Mouse (Mus musculus): ENCODE data around the gene Gm16513. TPM values are rescaled to one million over a fixed set of nuclear protein-coding genes. Genes with fewer than 3 reads are reported as not detected.

Gm16513 gene
- polyA plus RNA-seq (2012; rRNA removed): not detected in 2 replicates

DNA sequence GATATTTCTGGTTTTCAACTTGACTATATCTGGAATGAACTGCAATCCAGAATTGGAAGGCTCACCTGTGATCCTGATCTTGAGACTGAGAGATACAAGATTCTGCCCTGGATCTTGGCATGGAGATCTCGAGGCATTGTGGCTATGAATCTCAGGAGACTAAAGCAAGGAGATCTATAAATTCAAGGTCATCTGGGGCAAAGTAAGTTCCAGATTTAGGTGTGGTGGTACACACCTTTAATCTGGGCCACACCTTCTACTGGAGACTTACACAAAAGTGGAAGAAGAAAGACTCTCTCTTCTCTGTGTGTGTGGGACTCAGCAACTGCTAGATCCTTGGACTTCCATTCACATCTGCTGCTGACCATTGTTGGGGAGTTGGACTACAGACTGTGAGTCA is at the start of gene Gm16513:
Gene Gm16513, plus strand, starts transcription at position 301 of the 400 bp plus-strand sequence.

Other genes starting within 250 kb of the Gm16513 start
- gene Gm6367, start 194.0 kb upstream of the Gm16513 start, polyA plus RNA-seq (2012; rRNA removed): not detected in 2 replicates
- not detected in 2 replicates for gene Gm7942, start 75.7 kb upstream of the Gm16513 start, polyA plus RNA-seq (2012; rRNA removed)
- gene Gm10424, start 90.1 kb downstream of the Gm16513 start, polyA plus RNA-seq (2012; rRNA removed): not detected in 2 replicates
- gene Gm3259, start 123.3 kb downstream of the Gm16513 start, polyA plus RNA-seq (2012; rRNA removed): not detected in 2 replicates

All from liver, embryonic 14 days (tissue).